Mouse (Mus musculus) myocyte (in vitro differentiated cells): ENCODE data around the gene Ttyh3. TPM values are rescaled to one million over a fixed set of nuclear protein-coding genes. Genes with fewer than 3 reads are reported as not detected.

Source experiments
- H3K27me3 ChIP-seq: one replicate; pipeline ENCODE4 v1.6.1; 2011; ENCODE audit not compliant: control insufficient read depth, insufficient read depth, insufficient read length
- H3K36me3 ChIP-seq: one replicate; pipeline ENCODE4 v1.6.1; 2011; ENCODE audit not compliant: control insufficient read depth, insufficient read depth
- H3K4me2 ChIP-seq: one replicate; pipeline ENCODE4 v1.6.1; 2011; ENCODE audit warnings: low read depth, control low read depth
- H3K4me3 ChIP-seq: one replicate; pipeline ENCODE4 v1.5.1; 2011; ENCODE audit warnings: mild to moderate bottlenecking, control low read depth, moderate library complexity
- H3K79me2 ChIP-seq: one replicate; pipeline ENCODE4 v1.6.1; 2011; ENCODE audit not compliant: control insufficient read depth, insufficient read depth
- H3ac ChIP-seq: one replicate; pipeline ENCODE4 v1.6.1; 2011; ENCODE audit not compliant: control insufficient read depth, insufficient read length
- CEBPB ChIP-seq: IDR thresholded peaks from 2 replicates; pipeline ENCODE4 v1.6.1; 2011; ENCODE audit warnings: mild to moderate bottlenecking, moderate library complexity; ENCODE audit not compliant: poor library complexity, insufficient read depth, severe bottlenecking
- E2F4 ChIP-seq: IDR thresholded peaks from one replicate; pipeline ENCODE4 v1.6.1; 2011; ENCODE audit warnings: mild to moderate bottlenecking, control low read depth, moderate library complexity; ENCODE audit not compliant: insufficient read depth
- MAX ChIP-seq: IDR thresholded peaks from one replicate; pipeline ENCODE4 v1.6.1; 2011; ENCODE audit warnings: low read depth, mild to moderate bottlenecking, control low read depth
- MYOD1 ChIP-seq, 3 experiments: IDR thresholded peaks; one replicate each; pipeline ENCODE4 v1.6.1; 2011; ENCODE audit warnings: control low read depth in 2 of 3, low read depth in 2 of 3, mild to moderate bottlenecking in 2 of 3, moderate library complexity in 1 of 3; ENCODE audit not compliant: insufficient read length in 2 of 3, control insufficient read depth in 1 of 3
- MYOG ChIP-seq, 3 experiments: IDR thresholded peaks; one replicate each; pipeline ENCODE4 v1.6.1; 2011; ENCODE audit warnings: control low read depth in 2 of 3, low read depth in 2 of 3, mild to moderate bottlenecking in 2 of 3; ENCODE audit not compliant: insufficient read length in 2 of 3, control insufficient read depth in 1 of 3, insufficient read depth in 1 of 3
- POLR2A ChIP-seq: IDR thresholded peaks from one replicate; pipeline ENCODE4 v1.6.1; 2011; ENCODE audit warnings: low read depth, mild to moderate bottlenecking, control low read depth, moderate library complexity; ENCODE audit not compliant: insufficient read length
- POLR2AphosphoS2 ChIP-seq: IDR thresholded peaks from one replicate; pipeline ENCODE4 v1.6.1; 2011; ENCODE audit warnings: low read depth, control low read depth; ENCODE audit not compliant: insufficient read length
- REST ChIP-seq: IDR thresholded peaks from one replicate; pipeline ENCODE4 v1.6.1; 2011; ENCODE audit warnings: mild to moderate bottlenecking, control low read depth, moderate library complexity; ENCODE audit not compliant: insufficient read depth, insufficient read length
- SRF ChIP-seq: IDR thresholded peaks from one replicate; pipeline ENCODE4 v1.6.1; 2011; ENCODE audit warnings: low read depth; ENCODE audit not compliant: control insufficient read depth, insufficient read length
- TCF12 ChIP-seq: IDR thresholded peaks from one replicate; pipeline ENCODE4 v1.6.1; 2011; ENCODE audit warnings: mild to moderate bottlenecking, control low read depth; ENCODE audit not compliant: poor library complexity, insufficient read depth, severe bottlenecking
- TCF3 ChIP-seq: IDR thresholded peaks from one replicate; pipeline ENCODE4 v1.6.1; 2011; ENCODE audit warnings: low read depth, control low read depth; ENCODE audit not compliant: insufficient read length
- USF1 ChIP-seq: IDR thresholded peaks from one replicate; pipeline ENCODE4 v1.6.1; 2011; ENCODE audit warnings: low read depth, mild to moderate bottlenecking, control low read depth, moderate library complexity
- polyA plus RNA-seq: library from polyadenylated mRNA; unstranded; fragments of >200 nt; fragmentation: generic; extraction: Trizol; gene quantifications from one replicate; pipeline ENCODE4 v1.2.1, GENCODE M21; 2012; ENCODE audit warnings: missing spikeins

The Ttyh3 gene
- polyA plus RNA-seq, 1 experiment, result 23.8 TPM

- Histone ChIP-seq H3K79me2 (no peaks in the 10 kb centered on the region), H3K27me3 (no peaks in the 10 kb centered on the region), H3ac (no peak overlapping the region), H3K4me2 (no peak overlapping the region), H3K36me3 (no peaks in the 10 kb centered on the region), H3K4me3 (no peak overlapping the region)
- TF ChIP-seq MYOG (IDR thresholded peaks at IDR 0.05; ENCODE audit: control insufficient read depth in 1 of 3, insufficient read depth in 1 of 3, insufficient read length in 2 of 3, low read depth in 2 of 3) (no peak), POLR2AphosphoS2 (no peak), E2F4 (no peak)
Measured at GRCm38 (mm10) chr5:140575381-140575866, 73.4 kb downstream of the Ttyh3 start.

- Histone ChIP-seq H3K4me3 (no peak overlapping the region), H3K79me2 (no peaks in the 10 kb centered on the region), H3K27me3 (no peaks in the 10 kb centered on the region), H3K4me2 (no peak overlapping the region), H3ac (no peak overlapping the region), H3K36me3 (no peaks in the 10 kb centered on the region)
- TF ChIP-seq MYOG (IDR thresholded peaks at IDR 0.05; ENCODE audit: control insufficient read depth in 1 of 3, insufficient read depth in 1 of 3, insufficient read length in 2 of 3, low read depth in 2 of 3) (no peak), TCF12 (no peak), CEBPB (no peak), TCF3 (no peak), REST (no peak), E2F4 (no peak), MYOD1 (IDR thresholded peaks at IDR 0.05; ENCODE audit: control insufficient read depth in 1 of 3, insufficient read length in 2 of 3, low read depth in 2 of 3) (no peak), POLR2A (no peak)
Measured at GRCm38 (mm10) chr5:140572611-140573010, 76.2 kb downstream of the Ttyh3 start.

- no peak overlapping the region for H3K4me3 ChIP-seq
- H3K4me2 ChIP-seq, result peak overlapping the region; percentile 6
- no peaks in the 10 kb centered on the region for H3K27me3 ChIP-seq
- H3K79me2 ChIP-seq, result no peaks in the 10 kb centered on the region
- no peaks in the 10 kb centered on the region for H3K36me3 ChIP-seq
- TF ChIP-seq POLR2AphosphoS2, result no peak
- no peak for TF ChIP-seq MAX
- TF ChIP-seq REST, result no peak
- no peak for TF ChIP-seq MYOG (IDR thresholded peaks at IDR 0.05; ENCODE audit: control insufficient read depth in 1 of 3, insufficient read depth in 1 of 3, insufficient read length in 2 of 3, low read depth in 2 of 3)
- TF ChIP-seq SRF, result no peak
- no peak for TF ChIP-seq TCF12
- no peak for TF ChIP-seq TCF3
- TF ChIP-seq CEBPB, result no peak
- no peak for TF ChIP-seq E2F4
- TF ChIP-seq USF1, result no peak
- no peak for TF ChIP-seq POLR2A
- TF ChIP-seq MYOD1 (IDR thresholded peaks at IDR 0.05; ENCODE audit: control insufficient read depth in 1 of 3, insufficient read length in 2 of 3, low read depth in 2 of 3), result no peak
- H3ac ChIP-seq, result no peak overlapping the region
Measured at GRCm38 (mm10) chr5:140571673-140572072, 77.2 kb downstream of the Ttyh3 start.

- no peaks in the 10 kb centered on the region for H3K79me2 ChIP-seq
- H3K4me3 ChIP-seq, result no peak overlapping the region
- H3K36me3 ChIP-seq, result no peaks in the 10 kb centered on the region
- no peak for TF ChIP-seq MYOG (IDR thresholded peaks at IDR 0.05; ENCODE audit: control insufficient read depth in 1 of 3, insufficient read depth in 1 of 3, insufficient read length in 2 of 3, low read depth in 2 of 3)
- no peak for TF ChIP-seq TCF12
- no peak for TF ChIP-seq SRF
- no peak for TF ChIP-seq POLR2A
- TF ChIP-seq TCF3, result no peak
- TF ChIP-seq USF1, result no peak
- no peak for TF ChIP-seq E2F4
- no peak for TF ChIP-seq MAX
- TF ChIP-seq CEBPB, result no peak
- no peak for TF ChIP-seq MYOD1 (IDR thresholded peaks at IDR 0.05; ENCODE audit: control insufficient read depth in 1 of 3, insufficient read length in 2 of 3, low read depth in 2 of 3)
- no peak for TF ChIP-seq REST
- no peak for TF ChIP-seq POLR2AphosphoS2
- H3K27me3 ChIP-seq, result no peaks in the 10 kb centered on the region
- peak overlapping the region; percentile 6 for H3K4me2 ChIP-seq
- no peak overlapping the region for H3ac ChIP-seq
Measured at GRCm38 (mm10) chr5:140571201-140571600, 77.6 kb downstream of the Ttyh3 start.

Other genes starting within 250 kb of the Ttyh3 start
- gene Eif3b, start 229.7 kb downstream of the Ttyh3 start, polyA plus RNA-seq, result 220 TPM
- 0.07 TPM for gene Gm4869, start 203.4 kb downstream of the Ttyh3 start, polyA plus RNA-seq
- 9.0 TPM for gene Chst12, start 143.5 kb downstream of the Ttyh3 start, polyA plus RNA-seq
- not detected for gene Grifin, start 84.0 kb downstream of the Ttyh3 start, polyA plus RNA-seq
- 3.1 TPM for gene Lfng, start 41.7 kb downstream of the Ttyh3 start, polyA plus RNA-seq
- gene Iqce, start 53.3 kb upstream of the Ttyh3 start, polyA plus RNA-seq, result 4.8 TPM
- gene Brat1, start 56.0 kb upstream of the Ttyh3 start, polyA plus RNA-seq, result 14.2 TPM
- gene Amz1, start 75.1 kb upstream of the Ttyh3 start, polyA plus RNA-seq, result 1.2 TPM
- gene Gna12, start 181.4 kb upstream of the Ttyh3 start, polyA plus RNA-seq, result 48.8 TPM